Mouse (Mus musculus): ENCODE data around the gene Nin. TPM values are rescaled to one million over a fixed set of nuclear protein-coding genes. Genes with fewer than 3 reads are reported as not detected.

Gene Nin
- polyA plus RNA-seq, 1 experiment from 2014 or later: 15.7 TPM

DNA sequence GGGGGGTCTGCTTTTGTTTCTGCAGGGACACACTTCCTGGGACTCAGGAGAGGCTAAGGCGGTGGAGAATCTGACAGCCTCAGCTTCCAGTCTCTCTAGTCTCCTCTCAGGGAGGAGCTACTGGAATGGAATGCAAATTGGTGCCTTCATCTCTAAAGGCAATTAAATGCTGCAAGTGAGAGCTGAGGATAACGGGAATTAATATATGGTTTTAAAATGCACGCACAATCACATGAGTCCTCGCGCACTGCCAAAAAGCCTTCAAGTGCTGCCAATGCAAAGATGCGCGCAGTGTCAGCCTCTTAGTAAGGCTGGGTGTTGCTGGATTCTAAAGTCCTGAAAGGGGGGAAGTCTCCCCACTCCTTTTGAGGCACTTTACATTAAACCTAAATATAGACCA, 42.6 kb downstream of the Nin start:
- 61% methylated on average over 7 of the region's 7 CpGs for WGBS
- peak overlapping the region; percentile 31; the same call in 1 of the 2 replicates for H3K27ac ChIP-seq
- H3K27me3 ChIP-seq: no peaks in the 10 kb centered on the region
- H3K4me1 ChIP-seq: peaks cover 36% of the 10 kb centered on the region
- no peaks in the 10 kb centered on the region for H3K9me3 ChIP-seq (replicated peaks)
- no peaks in the 10 kb centered on the region for H3K36me3 ChIP-seq
- H3K4me3 ChIP-seq: no peak overlapping the region
- no peak overlapping the region for H3K4me2 ChIP-seq (replicated peaks)
- peak; percentile 53; the same call in 1 of the 2 replicates for ATAC-seq (ENCODE audit: low FRiP score)
- no peak overlapping the region for H3K9ac ChIP-seq

DNA sequence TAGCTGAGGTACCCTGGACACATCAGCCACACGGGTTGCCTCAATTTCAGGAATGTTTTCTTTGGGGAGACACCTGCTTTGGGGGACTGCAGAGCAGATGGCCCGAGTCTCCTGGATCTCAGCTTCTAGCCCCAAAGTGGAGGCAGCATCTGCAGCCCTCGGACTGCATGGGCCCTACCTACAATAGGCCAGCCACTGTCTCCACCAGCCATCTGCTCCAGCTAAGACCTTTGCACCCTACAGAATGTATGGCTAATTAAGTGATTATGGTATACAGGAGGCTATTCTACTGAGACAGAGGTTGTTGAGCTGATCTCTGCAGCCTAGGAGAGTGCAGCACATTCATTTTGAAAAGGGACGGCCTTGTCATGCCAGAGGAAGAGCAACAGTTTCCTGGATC, 43.2 kb downstream of the Nin start:
- no peaks in the 10 kb centered on the region for H3K9me3 ChIP-seq (replicated peaks)
- H3K4me3 ChIP-seq: no peak overlapping the region
- peak overlapping the region; percentile 31; the same call in 1 of the 2 replicates for H3K27ac ChIP-seq
- peak; percentile 59 for ATAC-seq (ENCODE audit: low FRiP score)
- H3K9ac ChIP-seq: no peak overlapping the region
- H3K4me1 ChIP-seq: peaks cover 36% of the 10 kb centered on the region
- H3K4me2 ChIP-seq (replicated peaks): no peak overlapping the region
- no peaks in the 10 kb centered on the region for H3K27me3 ChIP-seq
- 23% methylated on average over 4 of the region's 4 CpGs for WGBS
- H3K36me3 ChIP-seq: no peaks in the 10 kb centered on the region

DNA sequence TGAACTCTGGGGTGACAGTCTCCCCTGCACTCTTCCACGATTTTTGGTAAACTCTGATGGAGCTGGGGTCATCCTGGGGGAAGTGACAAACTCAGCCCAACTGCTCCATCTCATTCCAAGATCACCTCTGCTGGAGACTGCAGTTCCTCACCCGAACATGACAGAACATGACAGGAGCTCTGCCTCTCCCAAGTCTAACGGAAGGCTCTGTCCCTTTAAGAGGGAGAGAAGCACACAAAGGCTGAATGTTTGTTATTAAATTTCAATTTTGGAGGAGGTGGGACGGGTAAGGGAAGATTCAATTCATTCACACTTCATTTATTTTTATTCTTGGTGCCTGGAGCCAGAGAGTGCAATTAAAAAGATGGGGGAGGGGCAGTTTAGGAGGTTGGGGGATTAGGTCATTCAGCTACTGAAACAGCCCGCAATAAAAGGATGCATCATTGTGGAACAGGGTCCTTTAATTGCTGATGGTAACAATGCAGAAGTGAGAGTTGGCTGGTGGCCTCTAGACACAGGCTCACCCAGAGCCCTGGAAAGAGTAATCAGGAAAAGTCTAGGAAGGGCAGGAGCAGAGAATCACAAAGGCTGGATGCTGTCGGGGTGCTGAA, 44.8 kb downstream of the Nin start:
- H3K36me3 ChIP-seq: no peaks in the 10 kb centered on the region
- H3K27ac ChIP-seq: peak overlapping the region; percentile 71
- 22% methylated on average over 6 of the region's 6 CpGs for WGBS
- no peak overlapping the region for H3K4me3 ChIP-seq
- ATAC-seq (ENCODE audit: low FRiP score): peak; percentile 53
- H3K4me2 ChIP-seq (replicated peaks): no peak overlapping the region
- H3K27me3 ChIP-seq: no peaks in the 10 kb centered on the region
- no peaks in the 10 kb centered on the region for H3K9me3 ChIP-seq (replicated peaks)
- H3K9ac ChIP-seq: no peak overlapping the region
- peaks cover 36% of the 10 kb centered on the region for H3K4me1 ChIP-seq

DNA sequence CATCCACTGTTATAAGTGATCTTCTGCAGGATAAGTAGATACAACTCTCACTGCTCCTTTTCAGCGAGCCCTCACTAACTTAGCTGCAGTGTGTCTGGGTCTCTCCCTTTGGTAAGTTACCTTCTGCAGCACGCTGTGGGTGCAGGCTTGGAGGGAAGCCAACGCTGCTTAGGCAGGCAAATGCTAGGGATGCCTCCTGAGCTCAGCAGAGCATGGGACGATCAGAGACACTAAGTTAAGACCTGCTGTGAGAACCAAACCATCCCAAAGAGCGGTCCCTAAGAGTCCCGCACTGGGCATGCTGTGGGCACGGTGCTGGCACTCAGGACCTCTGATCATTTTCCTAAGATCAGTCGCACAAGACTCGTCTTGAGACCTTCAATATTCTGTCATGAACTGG, 45.7 kb downstream of the Nin start:
- Histone ChIP-seq H3K9me3 (replicated peaks) (no peaks in the 10 kb centered on the region), H3K4me2 (replicated peaks) (no peak overlapping the region), H3K9ac (no peak overlapping the region), H3K27me3 (no peaks in the 10 kb centered on the region), H3K4me1 (peaks cover 36% of the 10 kb centered on the region), H3K4me3 (no peak overlapping the region), H3K36me3 (no peaks in the 10 kb centered on the region), H3K27ac (peak overlapping the region; percentile 71)
- ATAC-seq (ENCODE audit: low FRiP score): no peak
- WGBS: 63% methylated on average over 9 of the region's 9 CpGs

DNA sequence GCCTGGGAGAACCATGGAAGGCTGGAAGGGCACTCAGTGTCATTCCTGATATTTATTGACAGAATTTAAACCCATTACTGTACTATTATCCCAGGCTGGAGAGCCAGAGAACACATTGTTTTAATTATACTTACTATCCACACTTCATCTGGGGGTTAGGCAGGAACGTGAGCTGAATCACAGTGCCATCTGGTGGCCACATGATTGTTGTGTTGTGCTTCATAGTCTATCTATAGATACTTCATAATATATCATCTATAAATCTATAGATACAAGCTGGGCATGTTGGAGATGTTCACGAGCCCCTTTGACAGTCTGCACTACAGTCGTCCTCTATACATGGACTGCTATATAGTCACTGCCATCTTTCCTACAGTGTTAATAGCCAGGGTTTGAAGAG, 51.4 kb downstream of the Nin start:
- no peaks in the 10 kb centered on the region for H3K27me3 ChIP-seq
- WGBS: 47% methylated on average over 3 of the region's 3 CpGs
- H3K4me1 ChIP-seq: 0 out of 2 replicates have a peak, but pooled peaks cover 3% of the 10 kb centered on the region
- ATAC-seq (ENCODE audit: low FRiP score): no peak
- H3K36me3 ChIP-seq: peaks cover 12% of the 10 kb centered on the region; the same call in 1 of the 2 replicates
- H3K27ac ChIP-seq: no peak overlapping the region
- H3K4me2 ChIP-seq (replicated peaks): no peak overlapping the region
- H3K9me3 ChIP-seq (replicated peaks): no peaks in the 10 kb centered on the region
- H3K9ac ChIP-seq: no peak overlapping the region
- no peak overlapping the region for H3K4me3 ChIP-seq

DNA sequence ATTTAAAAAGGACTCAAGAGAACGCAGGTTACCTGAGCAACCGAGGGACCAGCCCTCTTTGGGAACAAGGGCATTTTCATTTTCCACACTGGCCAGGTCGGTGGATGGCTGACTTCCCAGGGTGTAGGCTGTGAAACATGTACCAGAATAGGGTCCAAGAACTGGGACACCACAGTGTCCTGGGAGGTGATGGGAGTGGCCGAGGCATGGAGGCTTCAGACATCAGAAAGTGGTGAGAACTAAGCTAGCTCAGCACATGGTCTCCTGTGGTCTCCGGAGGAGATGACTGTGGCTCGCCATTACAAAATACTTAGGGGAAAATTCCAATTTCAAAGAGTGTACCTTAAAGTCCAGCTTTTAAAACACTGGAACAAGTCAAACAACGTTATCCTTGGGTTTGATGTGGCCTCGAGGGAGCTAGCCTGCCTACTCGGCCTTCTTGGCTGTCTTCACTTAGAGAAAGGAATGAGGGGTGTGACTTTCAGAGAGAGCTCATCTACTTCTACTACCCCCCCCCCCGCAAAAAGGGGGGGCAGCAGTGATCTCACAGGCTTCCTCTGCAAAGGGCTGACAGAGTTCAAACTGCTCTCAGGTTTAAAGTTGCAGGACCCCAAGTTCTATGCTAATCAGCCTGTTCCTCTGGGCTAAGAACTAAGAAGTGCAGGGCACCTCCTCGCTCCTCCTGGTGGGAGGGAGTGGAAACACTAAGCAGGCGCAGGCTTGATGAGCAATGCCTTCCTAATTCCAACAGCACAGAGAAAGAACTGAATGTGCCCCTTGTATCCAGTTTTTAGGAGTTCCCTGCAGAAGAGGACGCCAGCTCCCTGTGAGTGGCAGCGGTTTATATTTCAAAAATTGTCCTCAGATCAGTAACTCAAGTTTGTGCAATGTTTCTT, 54.3 kb downstream of the Nin start:
- H3K27me3 ChIP-seq: no peaks in the 10 kb centered on the region
- H3K36me3 ChIP-seq: peaks cover 37% of the 10 kb centered on the region
- no peak overlapping the region for H3K4me2 ChIP-seq (replicated peaks)
- H3K4me1 ChIP-seq: 0 out of 2 replicates have a peak, but pooled peaks cover 3% of the 10 kb centered on the region
- H3K27ac ChIP-seq: no peak overlapping the region
- H3K4me3 ChIP-seq: no peak overlapping the region
- WGBS: 70% methylated on average over 14 of the region's 14 CpGs
- H3K9me3 ChIP-seq (replicated peaks): no peaks in the 10 kb centered on the region
- ATAC-seq (ENCODE audit: low FRiP score): no peak
- H3K9ac ChIP-seq: no peak overlapping the region

DNA sequence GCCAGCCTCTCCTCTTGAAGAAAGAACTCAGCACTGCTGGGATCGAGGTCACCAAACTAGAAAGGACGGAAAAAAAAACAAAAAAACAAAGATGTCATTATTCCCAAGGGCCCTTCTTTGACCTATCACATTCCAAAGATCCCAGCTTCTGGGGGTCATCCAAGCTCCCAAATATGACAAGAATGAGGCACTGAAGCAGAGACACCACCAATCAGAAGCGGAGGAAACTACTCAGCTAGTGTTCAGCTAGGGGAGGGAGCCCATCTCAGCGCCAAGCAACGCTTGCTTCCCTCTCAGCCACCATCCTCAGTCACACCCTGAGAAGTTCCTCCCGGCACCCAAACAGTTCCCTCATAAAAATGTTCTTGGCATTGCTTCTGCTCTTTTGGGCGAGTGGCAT, 62.8 kb downstream of the Nin start:
- Histone ChIP-seq H3K9ac (no peak overlapping the region), H3K4me3 (no peak overlapping the region), H3K27ac (no peak overlapping the region), H3K4me1 (no peaks in the 10 kb centered on the region), H3K36me3 (peaks cover 74% of the 10 kb centered on the region), H3K27me3 (no peaks in the 10 kb centered on the region), H3K9me3 (replicated peaks) (no peaks in the 10 kb centered on the region), H3K4me2 (replicated peaks) (no peak overlapping the region)
- ATAC-seq (ENCODE audit: low FRiP score): no peak
- WGBS: 62% methylated on average over 7 of the region's 7 CpGs

DNA sequence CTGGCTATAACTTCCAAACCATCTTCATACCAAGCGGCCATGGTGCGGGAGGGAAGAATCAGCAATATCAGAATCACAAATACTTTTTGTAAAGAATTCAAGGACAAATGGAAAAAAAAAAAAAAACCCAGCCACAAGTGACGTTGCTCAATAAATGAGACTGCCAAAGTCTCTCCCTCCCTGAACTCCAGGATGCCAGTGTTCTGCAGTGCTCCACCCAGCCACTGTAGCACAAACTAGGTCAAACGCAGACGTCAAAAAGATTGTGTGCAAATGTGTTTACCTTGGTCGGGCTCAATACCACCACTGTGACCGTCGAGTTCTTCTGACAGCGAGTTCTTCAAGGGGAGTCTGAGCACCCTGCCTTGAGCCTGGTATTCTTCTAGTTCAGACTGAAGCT, 64.8 kb downstream of the Nin start:
- H3K36me3 ChIP-seq: peaks cover 73% of the 10 kb centered on the region
- H3K4me3 ChIP-seq: no peak overlapping the region
- no peaks in the 10 kb centered on the region for H3K27me3 ChIP-seq
- H3K9ac ChIP-seq: no peak overlapping the region
- H3K9me3 ChIP-seq (replicated peaks): no peaks in the 10 kb centered on the region
- no peaks in the 10 kb centered on the region for H3K4me1 ChIP-seq
- H3K27ac ChIP-seq: no peak overlapping the region
- H3K4me2 ChIP-seq (replicated peaks): no peak overlapping the region
- no peak for ATAC-seq (ENCODE audit: low FRiP score)
- 91% methylated on average over 9 of the region's 9 CpGs for WGBS

DNA sequence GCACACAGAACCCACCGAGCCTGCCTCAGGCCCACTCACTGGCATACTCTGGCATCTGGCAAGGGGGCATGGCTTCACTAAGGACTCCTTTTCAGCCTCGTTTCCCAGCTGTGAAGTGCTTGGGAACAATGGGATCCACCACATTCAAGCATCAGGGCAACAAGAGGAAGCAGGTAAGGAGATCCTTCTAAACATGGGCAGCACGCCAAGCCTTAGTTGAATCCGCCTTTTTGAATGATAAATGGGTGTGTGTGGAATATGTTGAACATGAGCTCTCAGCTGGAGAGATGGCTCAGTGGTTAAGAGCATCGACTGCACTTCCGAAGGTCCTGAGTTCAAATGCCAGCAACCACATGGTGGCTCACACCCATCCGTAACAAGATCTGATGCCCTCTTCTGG, 66.2 kb downstream of the Nin start:
- Histone ChIP-seq H3K27me3 (no peaks in the 10 kb centered on the region), H3K36me3 (peaks cover 79% of the 10 kb centered on the region), H3K9ac (no peak overlapping the region), H3K4me1 (no peaks in the 10 kb centered on the region), H3K4me3 (no peak overlapping the region), H3K27ac (no peak overlapping the region), H3K9me3 (replicated peaks) (no peaks in the 10 kb centered on the region), H3K4me2 (replicated peaks) (no peak overlapping the region)
- ATAC-seq (ENCODE audit: low FRiP score): no peak
- 90% methylated on average over 7 of the region's 7 CpGs for WGBS

DNA sequence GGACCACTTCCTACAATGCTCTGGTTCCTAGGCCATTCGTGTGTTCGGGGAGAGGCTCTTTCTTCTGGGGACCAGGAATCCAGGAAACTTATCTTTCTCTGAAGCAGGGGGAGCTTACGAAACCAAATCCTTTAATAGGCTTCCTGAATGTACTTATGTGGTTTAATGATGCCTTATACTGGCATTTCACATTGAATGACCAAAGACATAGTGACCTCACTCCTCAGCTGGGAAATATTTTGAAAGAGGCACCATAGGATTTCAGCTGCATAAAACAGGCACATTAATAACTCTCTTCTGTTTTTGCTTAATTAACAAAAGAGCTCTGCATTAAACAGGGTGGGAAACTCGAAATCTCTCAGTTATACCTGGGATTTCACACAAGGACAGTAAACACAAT, 69.2 kb downstream of the Nin start:
- 71% methylated on average over 4 of the region's 4 CpGs for WGBS
- Histone ChIP-seq H3K4me1 (no peaks in the 10 kb centered on the region), H3K4me3 (no peak overlapping the region), H3K4me2 (replicated peaks) (no peak overlapping the region), H3K36me3 (peaks cover 70% of the 10 kb centered on the region), H3K27me3 (no peaks in the 10 kb centered on the region), H3K9ac (no peak overlapping the region), H3K9me3 (replicated peaks) (no peaks in the 10 kb centered on the region), H3K27ac (no peak overlapping the region)
- no peak for ATAC-seq (ENCODE audit: low FRiP score)

DNA sequence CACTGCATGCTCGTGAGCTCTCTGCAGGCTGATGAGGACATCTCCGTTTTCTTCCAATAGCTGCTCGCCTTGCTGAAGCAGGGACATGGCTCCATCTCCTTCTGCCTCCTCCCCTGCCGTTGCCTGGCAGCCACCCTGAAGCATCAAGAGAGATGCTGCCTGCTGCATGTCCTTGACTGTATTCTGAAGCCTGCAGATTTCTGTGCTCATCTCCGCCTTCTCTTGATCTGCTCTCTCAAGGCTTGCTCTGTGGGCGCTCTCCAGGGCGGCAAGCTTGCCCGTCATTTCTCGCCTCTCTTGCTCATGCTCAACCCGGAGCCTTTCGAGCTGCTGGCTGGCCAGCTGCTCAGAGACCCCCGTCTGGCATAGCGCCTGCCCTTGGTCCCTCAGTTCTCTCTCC, 70.1 kb downstream of the Nin start:
- Histone ChIP-seq H3K9ac (no peak overlapping the region), H3K9me3 (replicated peaks) (no peaks in the 10 kb centered on the region), H3K4me2 (replicated peaks) (no peak overlapping the region), H3K36me3 (peaks cover 68% of the 10 kb centered on the region), H3K4me1 (no peaks in the 10 kb centered on the region), H3K4me3 (no peak overlapping the region), H3K27me3 (no peaks in the 10 kb centered on the region), H3K27ac (no peak overlapping the region)
- WGBS: 92% methylated on average over 13 of the region's 13 CpGs
- no peak for ATAC-seq (ENCODE audit: low FRiP score)

DNA sequence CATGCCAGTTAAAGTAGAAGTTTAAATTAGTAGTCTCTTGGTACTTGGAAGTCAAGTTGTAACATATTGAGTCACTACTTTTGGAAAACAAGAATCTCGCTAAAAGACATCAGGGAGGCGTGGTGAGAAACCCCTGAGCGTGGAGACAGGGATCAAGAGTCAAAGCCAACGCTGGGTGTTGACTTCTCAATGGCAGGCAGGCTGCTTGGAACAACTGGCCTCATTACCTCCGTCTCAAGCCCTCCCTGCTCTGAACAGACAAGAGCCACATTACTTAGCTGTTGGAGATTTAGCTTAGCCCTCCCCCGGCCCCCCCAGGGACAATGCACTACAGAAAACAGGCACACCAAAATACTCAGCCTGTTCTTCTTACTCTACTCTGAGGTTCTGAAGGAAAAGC, 72.5 kb downstream of the Nin start:
- H3K4me2 ChIP-seq (replicated peaks): no peak overlapping the region
- no peaks in the 10 kb centered on the region for H3K27me3 ChIP-seq
- no peaks in the 10 kb centered on the region for H3K4me1 ChIP-seq
- no peak overlapping the region for H3K27ac ChIP-seq
- H3K9ac ChIP-seq: no peak overlapping the region
- no peak for ATAC-seq (ENCODE audit: low FRiP score)
- no peaks in the 10 kb centered on the region for H3K9me3 ChIP-seq (replicated peaks)
- peaks cover 69% of the 10 kb centered on the region for H3K36me3 ChIP-seq
- no peak overlapping the region for H3K4me3 ChIP-seq
- WGBS: 85% methylated on average over 6 of the region's 6 CpGs
